Mouse (Mus musculus) neural tube, embryonic 14.5 days (tissue): ENCODE measurements at regions not wholly inside any gene's neighbourhood (a gene's known extent, or its start where the extent isn't known, plus 50 kb on each side); places are given as distances from the start of the nearest gene placed in this dataset.

Source experiments
- ATAC-seq: fragments of 200-750 bp; cut with Nextera tagmentation; 2 replicates; pipeline ENCODE4 v1.8.0; 2017; ENCODE audit warnings: low read depth, mild to moderate bottlenecking, moderate TSS enrichment, moderate library complexity
- H3K27ac ChIP-seq: fragments of 300-500 bp; sonication (generic); 2 replicates; pipeline ENCODE4 v1.5.1; 2014; ENCODE audit warnings: low read depth, mild to moderate bottlenecking, control low read depth, low read length, moderate library complexity, mixed read lengths
- H3K27me3 ChIP-seq: fragments of 300-500 bp; sonication (generic); 2 replicates; pipeline ENCODE4 v1.6.1; 2014; ENCODE audit warnings: low read length; ENCODE audit not compliant: control insufficient read depth, insufficient read depth
- H3K36me3 ChIP-seq: fragments of 300-500 bp; sonication (generic); 2 replicates; pipeline ENCODE4 v1.6.1; 2014; ENCODE audit warnings: low read length, mixed read lengths; ENCODE audit not compliant: control insufficient read depth, insufficient read depth
- H3K4me1 ChIP-seq: fragments of 300-500 bp; sonication (generic); 2 replicates; pipeline ENCODE4 v1.6.1; 2014; ENCODE audit warnings: low read length; ENCODE audit not compliant: control insufficient read depth, insufficient read depth
- H3K4me2 ChIP-seq: fragments of 300-500 bp; sonication (generic); 2 replicates; pipeline ENCODE4 v1.6.1; 2014; ENCODE audit warnings: mild to moderate bottlenecking, low read depth, low read length, control low read depth
- H3K4me3 ChIP-seq: fragments of 300-500 bp; sonication (generic); 2 replicates; pipeline ENCODE4 v1.5.1; 2014; ENCODE audit warnings: low read depth, low read length, control low read depth, mixed read lengths
- H3K9ac ChIP-seq: fragments of 300-500 bp; sonication (generic); replicated peaks from 2 replicates; pipeline ENCODE4 v1.6.1; 2014; ENCODE audit warnings: low read depth, mild to moderate bottlenecking, control low read depth, low read length, mixed read lengths
- H3K9me3 ChIP-seq: fragments of 300-500 bp; sonication (generic); 2 replicates; pipeline ENCODE4 v1.6.1; 2016; ENCODE audit warnings: low read length; ENCODE audit not compliant: control insufficient read depth
- WGBS: fragments of 180-500 bp; shearing (Covaris S2); extraction: QIAGEN DNeasy Blood & Tissue Kit; methylation state at CpG from one replicate; pipeline ENCODE4 v1.1.7; 2014; 5-methylcytosine and 5-hydroxymethylcytosine counted together

DNA sequence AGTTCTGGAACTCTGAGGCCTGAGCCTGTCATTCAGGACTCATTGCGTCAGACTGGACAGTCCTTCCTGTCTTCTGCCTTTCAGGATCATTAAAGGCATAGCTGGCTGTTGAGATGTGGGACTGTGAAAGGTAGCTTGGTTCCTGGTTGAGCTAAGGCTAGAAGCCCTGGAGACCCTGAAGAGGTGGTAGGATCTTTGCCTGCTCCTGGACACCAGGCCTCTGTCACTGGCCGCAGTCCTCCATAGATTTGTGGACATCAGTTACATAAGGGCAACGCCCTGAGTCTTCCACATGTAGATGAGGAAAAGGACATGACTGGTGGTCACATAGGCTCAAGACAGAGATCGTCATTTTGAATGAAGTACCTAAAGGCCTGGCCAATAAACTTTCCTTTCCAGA, 127.9 kb downstream of the Opa1 start:
- Histone ChIP-seq H3K27me3 (peaks cover 8% of the 10 kb centered on the region), H3K9me3 (no peaks in the 10 kb centered on the region)

DNA sequence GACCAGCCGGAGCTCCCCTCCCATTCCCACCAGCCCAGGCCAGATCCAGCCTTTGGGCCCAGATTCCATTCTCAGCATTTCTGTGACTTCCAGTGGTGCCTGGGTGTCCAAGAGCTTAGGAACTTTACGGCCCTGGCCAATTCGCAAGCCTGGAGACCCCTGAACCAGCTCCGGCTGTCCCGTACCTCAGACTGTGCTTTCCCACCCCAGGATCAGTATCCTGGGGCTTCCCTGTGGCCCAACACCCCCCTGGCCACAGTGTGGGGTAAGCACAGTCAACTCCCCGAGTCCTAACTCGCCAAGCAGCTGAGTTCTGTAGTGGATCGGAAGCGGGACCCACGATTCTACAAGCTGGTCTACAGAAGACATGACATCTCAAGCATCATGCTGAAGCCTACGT, 128.5 kb downstream of the Opa1 start:
- no peaks in the 10 kb centered on the region for H3K9me3 ChIP-seq
- no peak overlapping the region for H3K9ac ChIP-seq
- H3K27me3 ChIP-seq = peaks cover 8% of the 10 kb centered on the region
- H3K4me2 ChIP-seq = no peak overlapping the region
- no peak overlapping the region for H3K4me3 ChIP-seq
- ATAC-seq = no peak
- H3K27ac ChIP-seq = no peak overlapping the region
- no peaks in the 10 kb centered on the region for H3K4me1 ChIP-seq
- no peaks in the 10 kb centered on the region for H3K36me3 ChIP-seq
- 92% methylated on average over 11 of the region's 11 CpGs for WGBS

More for the DNA sequence above, 127.9 kb downstream of the Opa1 start:
- ATAC-seq = no peak
- no peaks in the 10 kb centered on the region for H3K36me3 ChIP-seq
- no peak overlapping the region for H3K4me3 ChIP-seq
- no peak overlapping the region for H3K27ac ChIP-seq
- 95% methylated on average over 4 of the region's 4 CpGs for WGBS
- no peak overlapping the region for H3K9ac ChIP-seq
- H3K4me2 ChIP-seq = no peak overlapping the region
- no peaks in the 10 kb centered on the region for H3K4me1 ChIP-seq

DNA sequence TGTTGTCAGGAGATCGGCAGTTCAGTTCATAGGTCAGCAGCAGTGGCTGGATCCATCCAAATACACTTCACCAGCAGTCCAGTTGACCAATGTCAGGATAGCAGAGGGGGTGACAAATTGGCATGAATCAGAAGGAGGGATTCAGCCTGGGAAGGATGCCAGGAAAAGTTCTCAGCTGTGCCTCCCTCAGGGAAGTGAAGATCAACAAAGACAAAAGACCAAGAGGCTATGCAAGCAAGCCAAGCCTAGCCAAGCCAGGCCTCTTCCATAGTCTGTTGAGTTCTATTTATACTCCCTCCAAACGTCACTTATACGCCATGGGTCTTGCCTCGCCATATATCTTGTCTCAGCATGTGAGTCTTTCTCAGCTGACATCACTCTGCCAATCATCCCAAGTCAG, 129.9 kb downstream of the Opa1 start:
- Histone ChIP-seq H3K9ac (no peak overlapping the region), H3K27me3 (peaks cover 17% of the 10 kb centered on the region), H3K4me1 (no peaks in the 10 kb centered on the region), H3K4me2 (no peak overlapping the region), H3K9me3 (no peaks in the 10 kb centered on the region), H3K36me3 (no peaks in the 10 kb centered on the region), H3K27ac (no peak overlapping the region), H3K4me3 (no peak overlapping the region)
- no peak for ATAC-seq
- WGBS = 76% methylated on average over 4 of the region's 4 CpGs

DNA sequence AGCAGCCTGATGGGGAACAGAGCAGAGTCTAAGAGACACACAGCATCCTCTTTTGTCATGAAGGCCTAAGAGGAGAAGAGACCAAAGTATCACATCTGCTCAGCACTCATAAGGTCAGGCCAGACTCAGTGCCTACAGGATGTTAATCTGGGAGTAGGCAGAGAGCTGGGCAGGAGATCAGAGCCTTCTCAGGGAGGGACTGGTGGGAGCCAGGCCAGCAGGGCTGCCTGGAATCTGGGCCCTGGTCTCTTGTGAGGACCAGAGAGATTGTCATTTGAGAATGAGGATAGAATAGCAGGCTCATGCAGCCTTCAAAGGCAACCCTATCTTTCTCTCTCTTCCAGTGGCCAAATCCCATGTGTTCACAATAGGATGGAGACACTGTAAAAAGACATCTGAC, 132.3 kb downstream of the Opa1 start:
- no peak overlapping the region for H3K27ac ChIP-seq
- H3K9ac ChIP-seq = no peak overlapping the region
- peaks cover 20% of the 10 kb centered on the region for H3K27me3 ChIP-seq
- H3K4me2 ChIP-seq = no peak overlapping the region
- ATAC-seq = no peak
- no peaks in the 10 kb centered on the region for H3K4me1 ChIP-seq
- no peak overlapping the region for H3K4me3 ChIP-seq
- no peaks in the 10 kb centered on the region for H3K36me3 ChIP-seq
- no peaks in the 10 kb centered on the region for H3K9me3 ChIP-seq

DNA sequence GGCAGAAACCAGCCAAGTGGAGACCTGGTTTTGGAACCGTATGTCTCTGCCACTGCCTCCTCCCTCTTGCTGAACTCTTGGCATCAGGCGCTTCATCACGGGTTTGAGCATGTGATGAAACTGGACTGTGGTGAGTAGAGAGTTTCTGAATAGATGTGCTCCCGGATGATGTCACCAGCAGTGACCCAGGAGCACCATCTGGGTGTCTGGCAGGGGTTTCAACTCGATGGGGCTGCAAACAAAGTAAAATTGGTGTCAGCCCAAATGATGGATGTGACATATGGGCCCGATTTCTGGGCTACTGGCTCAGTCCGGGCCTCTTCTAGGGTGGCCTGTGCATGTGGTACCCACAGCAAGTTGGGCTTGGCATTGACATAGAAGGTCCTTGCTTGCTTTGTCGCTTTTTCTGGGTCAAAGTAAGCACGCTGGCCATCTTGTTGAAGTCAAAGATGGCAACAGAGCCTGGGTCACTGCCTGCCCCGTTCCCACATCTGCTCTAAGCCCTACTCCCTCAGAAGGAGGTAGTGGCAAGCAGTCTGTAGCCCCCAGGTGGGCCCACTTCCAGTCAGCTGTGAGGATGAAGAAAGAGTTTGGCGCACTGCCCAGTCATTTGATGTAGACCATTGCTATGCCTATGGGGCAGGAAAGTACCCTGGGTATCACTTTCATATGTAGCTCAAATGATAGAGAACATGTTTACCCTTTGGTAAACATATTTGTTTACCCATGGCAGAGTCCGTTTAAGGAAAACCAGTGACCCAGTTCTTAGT, 133.0 kb downstream of the Opa1 start:
- 72% methylated on average over 12 of the region's 12 CpGs for WGBS
- no peak for ATAC-seq
- Histone ChIP-seq H3K9me3 (no peaks in the 10 kb centered on the region), H3K4me3 (no peak overlapping the region), H3K27ac (no peak overlapping the region), H3K9ac (no peak overlapping the region), H3K4me1 (no peaks in the 10 kb centered on the region), H3K36me3 (no peaks in the 10 kb centered on the region), H3K27me3 (peaks cover 23% of the 10 kb centered on the region), H3K4me2 (no peak overlapping the region)

DNA sequence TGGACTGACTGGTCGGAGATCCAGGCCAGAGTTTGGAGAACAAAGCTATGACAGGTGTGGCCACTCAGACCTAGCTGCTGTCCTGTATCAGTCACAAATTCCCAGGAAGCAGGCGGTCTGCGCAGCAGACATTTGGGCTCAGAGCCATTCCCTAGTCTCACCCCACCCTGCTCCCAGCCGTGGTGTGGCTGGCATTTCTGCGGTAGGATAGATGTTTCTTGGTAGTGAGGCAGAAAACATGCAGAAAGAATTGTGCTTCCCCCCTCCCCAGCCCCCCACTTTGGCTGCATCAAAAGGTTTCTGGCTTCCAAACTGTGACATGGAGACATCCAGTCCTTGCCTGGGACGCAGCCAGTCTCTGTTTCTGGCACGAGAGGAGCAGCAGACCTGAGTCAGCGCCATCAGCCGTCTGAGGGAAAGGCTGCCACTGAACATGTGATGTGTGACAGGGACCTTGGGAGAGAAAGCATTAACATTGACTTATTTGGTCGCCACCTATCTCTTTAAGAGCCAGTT, 135.5 kb downstream of the Opa1 start:
- peaks cover 33% of the 10 kb centered on the region for H3K27me3 ChIP-seq
- no peak overlapping the region for H3K4me3 ChIP-seq
- no peak overlapping the region for H3K4me2 ChIP-seq
- WGBS = 64% methylated on average over 10 of the region's 10 CpGs
- H3K9ac ChIP-seq = no peak overlapping the region
- no peaks in the 10 kb centered on the region for H3K36me3 ChIP-seq
- no peak; the same call in 1 of the 2 replicates for ATAC-seq
- no peak overlapping the region for H3K27ac ChIP-seq
- H3K4me1 ChIP-seq = no peaks in the 10 kb centered on the region
- no peaks in the 10 kb centered on the region for H3K9me3 ChIP-seq

DNA sequence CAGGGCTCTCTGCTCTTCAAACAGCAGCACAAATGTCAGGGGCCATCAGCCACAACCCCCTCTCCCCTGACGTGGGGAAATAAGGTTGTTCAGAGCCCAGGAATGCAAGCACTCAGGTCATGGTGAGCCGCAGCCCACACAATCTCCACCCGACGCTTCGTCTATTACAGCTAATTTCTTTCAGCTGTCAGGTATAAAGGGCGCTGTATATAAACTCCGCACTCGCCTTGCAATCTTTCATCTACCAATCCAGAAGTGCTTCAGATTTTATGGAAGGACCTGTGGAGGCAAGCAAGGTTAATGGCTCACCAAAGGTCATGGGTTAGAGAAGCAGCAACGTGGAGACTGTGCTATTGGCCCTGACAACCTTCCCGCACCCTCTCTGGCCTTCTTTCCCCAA, 139.8 kb downstream of the Opa1 start:
- ATAC-seq = no peak
- Histone ChIP-seq H3K9me3 (no peaks in the 10 kb centered on the region), H3K36me3 (no peaks in the 10 kb centered on the region), H3K9ac (no peak overlapping the region), H3K27ac (no peak overlapping the region), H3K4me3 (no peak overlapping the region), H3K4me2 (no peak overlapping the region), H3K27me3 (peaks cover 48% of the 10 kb centered on the region), H3K4me1 (peaks cover 3% of the 10 kb centered on the region; the same call in 1 of the 2 replicates)
- 51% methylated on average over 10 of the region's 10 CpGs for WGBS

DNA sequence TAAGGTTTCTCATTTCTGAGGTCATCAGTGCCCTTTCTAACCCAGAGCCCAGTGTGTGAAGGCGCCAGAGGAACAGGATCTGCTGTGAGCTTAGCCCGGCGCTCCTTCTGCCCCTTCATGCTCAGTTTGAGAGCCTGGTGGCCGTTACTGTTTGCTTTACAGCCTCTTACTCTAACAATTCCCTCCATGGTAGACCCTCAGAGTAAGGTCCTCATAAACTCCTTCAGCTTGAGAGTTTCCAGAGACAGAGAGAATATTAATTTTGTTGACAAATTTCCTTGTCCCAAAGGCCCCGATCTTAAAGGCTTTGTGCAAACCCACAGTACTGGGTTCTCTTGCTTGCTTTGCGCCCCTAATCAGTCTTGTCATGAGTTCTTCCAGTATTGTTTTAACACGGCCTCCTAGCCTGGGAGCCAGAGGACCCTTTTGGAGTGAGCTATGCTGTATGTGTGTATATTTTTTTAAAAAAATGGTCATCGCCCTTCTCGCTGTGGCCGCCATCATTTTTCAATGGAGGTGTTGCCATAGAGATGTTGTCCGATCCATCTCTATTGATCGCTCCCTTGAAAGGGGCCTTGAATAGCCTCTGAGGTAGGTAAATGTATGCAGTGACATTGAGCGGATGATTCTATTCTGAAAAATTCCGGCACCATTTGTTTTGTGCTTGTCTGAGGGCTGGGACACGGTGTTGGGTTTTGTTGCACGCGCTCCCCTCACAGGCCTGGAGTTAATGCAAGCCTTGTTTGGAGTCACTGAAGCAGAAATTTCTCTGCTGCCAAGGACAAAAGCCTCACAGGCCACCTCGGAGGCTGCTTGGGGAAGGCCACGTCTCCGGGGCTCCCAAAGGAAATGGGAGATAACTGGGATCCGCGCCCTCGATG, 140.7 kb downstream of the Opa1 start:
- Histone ChIP-seq H3K4me3 (no peak overlapping the region), H3K27ac (no peak overlapping the region), H3K9me3 (no peaks in the 10 kb centered on the region), H3K9ac (no peak overlapping the region), H3K4me2 (no peak overlapping the region), H3K27me3 (peaks cover 46% of the 10 kb centered on the region), H3K4me1 (peaks cover 3% of the 10 kb centered on the region; the same call in 1 of the 2 replicates), H3K36me3 (no peaks in the 10 kb centered on the region)
- ATAC-seq = peak; percentile 70
- WGBS = 19% methylated on average over 23 of the region's 23 CpGs

DNA sequence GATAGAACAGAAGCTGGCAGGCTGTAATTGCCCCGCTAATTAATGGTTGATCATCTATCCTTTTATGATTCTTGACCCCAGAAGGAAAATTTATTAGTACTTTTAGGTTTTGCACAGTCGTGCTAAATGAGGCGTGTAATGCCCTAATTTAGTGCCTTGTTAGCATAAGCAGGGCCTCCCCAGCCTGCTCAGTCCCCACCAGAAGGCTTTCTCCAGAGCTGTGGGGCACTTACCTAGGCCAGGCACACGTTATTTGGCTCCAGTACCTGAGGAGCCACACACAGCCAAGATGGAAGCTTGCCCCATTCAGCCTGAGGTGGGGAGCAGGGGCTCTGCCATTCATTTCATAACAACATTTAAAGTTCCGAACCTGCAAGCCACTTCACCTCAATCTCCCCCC, 146.0 kb downstream of the Opa1 start:
- peak; percentile 65 for ATAC-seq
- WGBS = 24% methylated on average over 5 of the region's 5 CpGs

More for the DNA sequence above, 146.0 kb downstream of the Opa1 start:
- Histone ChIP-seq H3K36me3 (no peaks in the 10 kb centered on the region), H3K4me1 (peaks cover 5% of the 10 kb centered on the region; the same call in 1 of the 2 replicates), H3K4me2 (no peak overlapping the region), H3K27ac (no peak overlapping the region), H3K27me3 (peaks cover 51% of the 10 kb centered on the region), H3K9ac (no peak overlapping the region), H3K9me3 (no peaks in the 10 kb centered on the region), H3K4me3 (no peak overlapping the region)
